Mouse (Mus musculus) forebrain, embryonic 10.5 days (tissue): Measurements from ENCODE around the gene Zfp513. TPM values are rescaled to one million over a fixed set of nuclear protein-coding genes. Genes with fewer than 3 reads are reported as not detected.

Experiments used
- DNase-seq: peaks from one replicate; pipeline ENCODE4 v3.0.0-alpha.2; 2017; ENCODE audit warnings: low spot score; ENCODE audit errors: extremely low spot score
- H3K27ac ChIP-seq: fragments of 300-500 bp; sonication (generic); 2 replicates; pipeline ENCODE4 v1.5.1; 2016; ENCODE audit warnings: mild to moderate bottlenecking
- H3K27me3 ChIP-seq: fragments of 300-500 bp; sonication (generic); 2 replicates; pipeline ENCODE4 v1.6.1; 2016; ENCODE audit warnings: mild to moderate bottlenecking; ENCODE audit not compliant: poor library complexity, severe bottlenecking
- H3K36me3 ChIP-seq: fragments of 300-500 bp; sonication (generic); replicated peaks from 2 replicates; pipeline ENCODE4 v1.6.1; 2016; ENCODE audit warnings: mild to moderate bottlenecking, moderate library complexity
- H3K4me1 ChIP-seq: fragments of 300-500 bp; sonication (generic); 2 replicates; pipeline ENCODE4 v1.6.1; 2016
- H3K4me3 ChIP-seq: fragments of 300-500 bp; sonication (generic); 2 replicates; pipeline ENCODE4 v1.5.1; 2016; ENCODE audit warnings: mild to moderate bottlenecking, moderate library complexity
- H3K9me3 ChIP-seq: fragments of 300-500 bp; sonication (generic); 2 replicates; pipeline ENCODE4 v1.6.1; 2016; ENCODE audit warnings: mild to moderate bottlenecking, moderate library complexity
- WGBS: fragments of 180-500 bp; shearing (Covaris S2); methylation state at CpG from one replicate; pipeline ENCODE4 v1.1.7; 2016; 5-methylcytosine and 5-hydroxymethylcytosine counted together
- polyA plus RNA-seq: library from polyadenylated mRNA; unstranded; fragments of >200 nt; fragmentation: Nextera tagmentation; extraction: Ambion mirVana; gene quantifications from 2 replicates; pipeline ENCODE4 v1.2.1, GENCODE M21; 2016

Zfp513 gene
- polyA plus RNA-seq, 1 experiment from 2014 or later, result 8.5 TPM

- 93% methylated on average over 12 of the region's 12 CpGs for WGBS
Measured at GRCm38 (mm10) chr5:31197072-31197471, 5.0 kb downstream of the Zfp513 start.

GRCm38 (mm10) chr5:31196207-31196606 is 5.9 kb downstream of the Zfp513 start:
- no peak for DNase-seq
- no peaks in the 10 kb centered on the region for H3K27me3 ChIP-seq
- H3K27ac ChIP-seq, result no peak overlapping the region
- 96% methylated on average over 10 of the region's 10 CpGs for WGBS
- no peak overlapping the region for H3K4me3 ChIP-seq
- H3K36me3 ChIP-seq, result peaks cover 70% of the 10 kb centered on the region
- H3K9me3 ChIP-seq, result peaks cover 6% of the 10 kb centered on the region
- H3K4me1 ChIP-seq, result peaks cover 36% of the 10 kb centered on the region

More at GRCm38 (mm10) chr5:31197072-31197471, 5.0 kb downstream of the Zfp513 start:
- peaks cover 66% of the 10 kb centered on the region for H3K36me3 ChIP-seq
- H3K4me1 ChIP-seq, result peaks cover 31% of the 10 kb centered on the region
- no peaks in the 10 kb centered on the region for H3K27me3 ChIP-seq
- H3K4me3 ChIP-seq, result no peak overlapping the region
- peaks cover 6% of the 10 kb centered on the region for H3K9me3 ChIP-seq
- no peak overlapping the region for H3K27ac ChIP-seq
- DNase-seq, result no peak

- H3K27me3 ChIP-seq, result no peaks in the 10 kb centered on the region
- no peak overlapping the region for H3K27ac ChIP-seq
- peaks cover 74% of the 10 kb centered on the region for H3K36me3 ChIP-seq
- DNase-seq, result no peak
- WGBS, result 89% methylated on average over 4 of the region's 4 CpGs
- no peak overlapping the region for H3K4me3 ChIP-seq
- peaks cover 31% of the 10 kb centered on the region for H3K4me1 ChIP-seq
- H3K9me3 ChIP-seq, result peaks cover 6% of the 10 kb centered on the region
Measured at GRCm38 (mm10) chr5:31195671-31196070, 6.4 kb downstream of the Zfp513 start.

- WGBS, result 93% methylated on average over 16 of the region's 16 CpGs
- peaks cover 74% of the 10 kb centered on the region for H3K36me3 ChIP-seq
- H3K9me3 ChIP-seq, result no peaks in the 10 kb centered on the region
- H3K4me3 ChIP-seq, result peak overlapping the region; percentile 73
- no peak overlapping the region for H3K27ac ChIP-seq
- DNase-seq, result no peak
- H3K4me1 ChIP-seq, result peaks cover 25% of the 10 kb centered on the region
- no peaks in the 10 kb centered on the region for H3K27me3 ChIP-seq
Measured at GRCm38 (mm10) chr5:31194486-31195485, 7.3 kb downstream of the Zfp513 start.

DNA sequence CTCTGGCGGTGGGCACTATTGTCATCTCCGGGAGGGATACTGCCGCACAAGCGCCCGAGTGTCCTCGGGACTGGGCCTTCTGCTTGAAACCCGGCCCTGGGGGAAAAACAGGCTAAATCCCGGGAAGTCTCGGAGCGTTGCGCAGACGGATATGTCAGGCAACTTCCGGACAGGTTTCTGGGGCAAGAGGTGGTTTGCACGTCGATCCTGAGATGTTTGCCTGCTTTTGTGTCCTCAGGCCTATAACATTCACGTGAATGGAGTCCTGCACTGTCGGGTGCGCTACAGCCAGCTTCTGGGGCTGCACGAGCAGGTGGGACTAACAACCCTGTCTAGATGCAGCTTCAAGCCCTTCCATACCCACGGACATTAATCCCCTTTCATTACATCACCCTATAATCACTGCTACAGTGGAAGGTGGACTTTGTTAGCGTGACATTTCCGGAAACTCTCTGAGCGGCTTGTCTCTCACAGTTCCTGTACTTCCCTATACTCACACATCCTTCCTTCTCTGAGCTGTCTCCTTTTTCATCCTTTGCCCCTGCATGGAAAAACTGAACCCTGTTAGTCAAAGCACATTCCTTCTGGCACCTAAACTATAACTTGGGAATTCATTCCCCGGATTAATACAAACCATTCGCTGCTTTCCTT is 8.3 kb downstream of the Zfp513 start:
- Histone ChIP-seq H3K9me3 (no peaks in the 10 kb centered on the region), H3K4me3 (peak overlapping the region; percentile 73), H3K27me3 (no peaks in the 10 kb centered on the region), H3K36me3 (peaks cover 73% of the 10 kb centered on the region), H3K4me1 (peaks cover 25% of the 10 kb centered on the region), H3K27ac (peak overlapping the region; percentile 87)
- no peak for DNase-seq
- WGBS, result 15% methylated on average over 25 of the region's 25 CpGs

DNA sequence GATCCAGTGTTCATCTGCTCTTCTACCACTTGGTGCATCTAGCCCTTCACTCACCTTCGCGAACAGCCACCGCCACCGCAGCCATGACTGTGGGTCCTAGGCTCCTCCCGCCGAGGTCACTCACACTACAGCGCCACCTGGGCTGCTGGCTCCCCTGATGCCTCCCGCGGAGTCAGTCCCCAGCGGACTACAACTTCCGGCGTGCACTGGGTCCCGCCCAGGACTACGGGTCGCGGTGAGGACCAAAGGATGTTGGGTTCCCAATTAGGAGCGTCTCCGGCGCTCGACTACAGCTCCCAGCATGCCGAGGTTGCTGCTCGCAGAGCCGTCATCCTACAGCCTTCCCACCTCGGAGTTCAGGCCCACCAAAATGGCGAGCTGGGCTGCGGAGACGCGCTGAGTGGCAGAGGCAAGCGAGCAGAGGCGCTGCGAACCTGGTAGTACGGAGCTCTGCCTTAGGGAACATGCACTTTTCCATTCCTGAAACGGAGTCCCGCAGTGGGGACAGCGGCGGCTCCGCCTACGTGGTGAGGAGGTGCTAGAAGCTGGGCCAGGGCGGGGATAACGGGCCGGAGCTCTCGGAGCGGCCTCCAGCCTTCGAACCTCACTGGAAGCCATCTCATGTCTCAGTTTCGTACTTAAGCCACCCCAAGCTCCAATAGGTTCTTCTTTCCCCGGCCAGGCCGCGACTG is 9.0 kb downstream of the Zfp513 start, which contains the start of the genes Snx17 and Eif2b4:
Gene Snx17, plus strand, starts transcription at position 289 of the 692 bp plus-strand sequence.
Gene Eif2b4, minus strand, starts transcription at position 492 of the 692 bp plus-strand sequence.
- H3K27me3 ChIP-seq, result no peaks in the 10 kb centered on the region
- H3K27ac ChIP-seq, result peak within 1 kb of the TSS; percentile 87
- peaks cover 73% of the 10 kb centered on the region for H3K36me3 ChIP-seq
- peaks cover 25% of the 10 kb centered on the region for H3K4me1 ChIP-seq
- H3K4me3 ChIP-seq, result peak within 1 kb of the TSS; percentile 73
- WGBS, result under 1% methylated on average over 48 of the region's 48 CpGs
- DNase-seq, result peak; percentile 99
- no peaks in the 10 kb centered on the region for H3K9me3 ChIP-seq

DNA sequence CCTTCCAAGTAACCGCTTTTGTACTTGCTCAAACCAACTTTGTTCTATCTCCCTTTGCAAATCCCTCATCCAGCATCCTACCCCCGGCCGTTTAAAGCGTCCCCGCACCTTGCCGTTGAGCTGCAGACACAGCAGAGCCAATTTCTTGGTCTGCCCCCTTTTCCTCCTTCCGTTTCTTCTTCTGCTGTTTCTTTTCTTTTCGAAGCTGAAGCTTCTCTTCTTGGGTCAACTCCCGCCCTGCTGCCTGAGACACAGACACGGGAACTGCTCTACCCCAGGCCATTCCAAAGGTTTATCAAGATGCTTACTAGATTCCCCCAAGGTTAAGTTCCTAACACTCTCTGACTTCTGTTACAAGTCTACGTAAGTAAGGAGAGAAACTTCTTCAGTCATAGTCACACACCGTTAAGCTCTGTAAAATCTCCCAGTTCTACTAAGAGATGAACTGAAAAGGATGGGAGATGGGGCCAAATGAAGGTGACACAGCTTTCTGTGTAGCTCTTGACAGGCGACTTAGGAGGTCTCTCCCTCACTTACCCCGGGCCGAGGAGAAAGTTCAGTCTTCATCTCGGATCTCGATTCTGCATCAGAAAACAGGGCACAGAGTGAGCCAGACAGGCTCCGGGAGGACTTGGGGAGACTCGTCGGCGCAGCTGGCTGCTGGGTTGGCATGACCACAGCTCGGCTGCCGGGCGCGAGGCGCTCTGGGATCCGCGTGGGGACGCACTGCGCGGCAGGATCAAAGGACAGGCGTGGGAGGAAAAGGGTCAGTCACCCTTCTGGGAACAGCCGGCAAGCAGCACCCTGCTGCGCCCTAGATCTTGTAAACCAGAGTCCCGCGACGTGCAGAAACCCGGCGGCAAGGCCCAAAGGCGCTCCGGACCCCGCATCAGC is 9.8 kb downstream of the Zfp513 start:
- Histone ChIP-seq H3K4me1 (peaks cover 25% of the 10 kb centered on the region), H3K4me3 (peak overlapping the region; percentile 73), H3K9me3 (no peaks in the 10 kb centered on the region), H3K36me3 (peaks cover 73% of the 10 kb centered on the region), H3K27ac (peak overlapping the region; percentile 87), H3K27me3 (no peaks in the 10 kb centered on the region)
- WGBS, result 16% methylated on average over 42 of the region's 42 CpGs
- DNase-seq, result no peak

GRCm38 (mm10) chr5:31190201-31190600 is 11.9 kb downstream of the Zfp513 start:
- no peak overlapping the region for H3K4me3 ChIP-seq
- 90% methylated on average over 9 of the region's 9 CpGs for WGBS
- peaks cover 61% of the 10 kb centered on the region for H3K36me3 ChIP-seq

DNA sequence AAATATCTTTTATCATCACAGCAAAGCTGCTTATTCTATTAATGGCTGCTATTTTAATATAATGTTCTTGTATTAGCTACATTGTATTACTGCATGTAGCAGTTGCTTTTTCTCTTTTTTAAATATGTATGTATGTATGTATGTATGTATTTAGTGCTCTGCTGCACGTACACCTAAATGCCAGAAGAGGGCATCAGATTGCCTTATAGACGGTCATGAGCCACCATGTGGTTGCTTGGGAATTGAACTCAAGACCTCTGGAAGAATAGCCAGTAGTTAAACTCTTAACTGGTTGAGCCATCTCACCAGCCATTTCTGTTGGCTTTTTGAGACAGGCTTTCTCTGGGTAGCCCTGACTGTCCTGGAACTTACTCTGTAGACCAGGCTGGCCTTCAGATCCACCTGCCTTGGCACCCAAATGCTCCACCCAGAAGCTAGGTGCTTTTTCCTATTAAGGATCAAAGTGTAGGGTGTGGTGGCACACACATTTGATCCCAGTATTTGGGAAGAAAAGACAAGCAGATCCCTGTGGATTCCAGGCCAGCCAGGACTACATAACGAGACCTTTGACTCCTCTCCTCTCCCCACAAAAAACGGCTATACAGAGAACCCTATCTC is 13.8 kb downstream of the Zfp513 start:
- peaks cover 51% of the 10 kb centered on the region for H3K36me3 ChIP-seq
- H3K4me3 ChIP-seq, result no peak overlapping the region
- H3K9me3 ChIP-seq, result no peaks in the 10 kb centered on the region
- no peak for DNase-seq
- H3K27me3 ChIP-seq, result no peaks in the 10 kb centered on the region
- 83% methylated on average over 4 of the region's 4 CpGs for WGBS
- peaks cover 14% of the 10 kb centered on the region for H3K4me1 ChIP-seq
- no peak overlapping the region for H3K27ac ChIP-seq

More at GRCm38 (mm10) chr5:31190201-31190600, 11.9 kb downstream of the Zfp513 start:
- no peaks in the 10 kb centered on the region for H3K27me3 ChIP-seq
- H3K27ac ChIP-seq, result no peak overlapping the region
- no peak for DNase-seq
- peaks cover 25% of the 10 kb centered on the region for H3K4me1 ChIP-seq
- H3K9me3 ChIP-seq, result no peaks in the 10 kb centered on the region

GRCm38 (mm10) chr5:31183678-31184077 is 18.4 kb downstream of the Zfp513 start:
- DNase-seq, result no peak
- WGBS, result 68% methylated on average over 4 of the region's 4 CpGs

GRCm38 (mm10) chr5:31181183-31181770 is 20.8 kb downstream of the Zfp513 start:
- H3K27me3 ChIP-seq, result no peaks in the 10 kb centered on the region
- DNase-seq, result no peak
- H3K4me3 ChIP-seq, result peak overlapping the region; percentile 71; the same call in 1 of the 2 replicates
- H3K9me3 ChIP-seq, result no peaks in the 10 kb centered on the region
- WGBS, result 95% methylated on average over 9 of the region's 9 CpGs
- no peak overlapping the region for H3K27ac ChIP-seq
- peaks cover 18% of the 10 kb centered on the region for H3K36me3 ChIP-seq
- peaks cover 16% of the 10 kb centered on the region for H3K4me1 ChIP-seq

More at GRCm38 (mm10) chr5:31183678-31184077, 18.4 kb downstream of the Zfp513 start:
- Histone ChIP-seq H3K4me1 (peaks cover 11% of the 10 kb centered on the region), H3K27ac (no peak overlapping the region), H3K9me3 (no peaks in the 10 kb centered on the region), H3K4me3 (no peak overlapping the region), H3K27me3 (no peaks in the 10 kb centered on the region), H3K36me3 (peaks cover 23% of the 10 kb centered on the region)
